Mouse (Mus musculus): ENCODE results near the gene Exph5.

Exph5 gene

GRCm38 (mm10) chr9:53301269-53301720 lies at the start of gene Exph5:
Exph5 (plus strand) TSS chr9:53301670.
- no peak for TF ChIP-seq GATA4 (IDR thresholded peaks at IDR 0.05; ENCODE audit: insufficient replicate concordance, low read length)

GRCm38 (mm10) chr9:53254368-53254767 lies 47.1 kb upstream of the Exph5 start:
- TF ChIP-seq GATA4 (IDR thresholded peaks at IDR 0.05; ENCODE audit: insufficient replicate concordance, low read length), result no peak

GRCm38 (mm10) chr9:53256690-53257305 lies 44.7 kb upstream of the Exph5 start:
- no peak for TF ChIP-seq GATA4 (IDR thresholded peaks at IDR 0.05; ENCODE audit: insufficient replicate concordance, low read length)

- no peak for TF ChIP-seq GATA4 (IDR thresholded peaks at IDR 0.05; ENCODE audit: insufficient replicate concordance, low read length)
Observed at GRCm38 (mm10) chr9:53257772-53258171, 43.7 kb upstream of the Exph5 start.

- TF ChIP-seq GATA4 (IDR thresholded peaks at IDR 0.05; ENCODE audit: insufficient replicate concordance, low read length), result no peak
Observed at GRCm38 (mm10) chr9:53258199-53258598, 43.3 kb upstream of the Exph5 start.

- no peak for TF ChIP-seq GATA4 (IDR thresholded peaks at IDR 0.05; ENCODE audit: insufficient replicate concordance, low read length)
Observed at GRCm38 (mm10) chr9:53264387-53264786, 37.1 kb upstream of the Exph5 start.

- TF ChIP-seq GATA4 (IDR thresholded peaks at IDR 0.05; ENCODE audit: insufficient replicate concordance, low read length), result no peak
Observed at GRCm38 (mm10) chr9:53265589-53265988, 35.9 kb upstream of the Exph5 start.

- TF ChIP-seq GATA4 (IDR thresholded peaks at IDR 0.05; ENCODE audit: insufficient replicate concordance, low read length), result no peak
Observed at GRCm38 (mm10) chr9:53268036-53268435, 33.4 kb upstream of the Exph5 start.

GRCm38 (mm10) chr9:53268731-53269465 lies 32.6 kb upstream of the Exph5 start:
- TF ChIP-seq GATA4 (IDR thresholded peaks at IDR 0.05; ENCODE audit: insufficient replicate concordance, low read length), result no peak

- TF ChIP-seq GATA4 (IDR thresholded peaks at IDR 0.05; ENCODE audit: insufficient replicate concordance, low read length), result no peak
Observed at GRCm38 (mm10) chr9:53269466-53269755, 32.1 kb upstream of the Exph5 start.

- TF ChIP-seq GATA4 (IDR thresholded peaks at IDR 0.05; ENCODE audit: insufficient replicate concordance, low read length), result no peak
Observed at GRCm38 (mm10) chr9:53271281-53272022, 30.0 kb upstream of the Exph5 start.

GRCm38 (mm10) chr9:53272207-53272606 lies 29.3 kb upstream of the Exph5 start:
- no peak for TF ChIP-seq GATA4 (IDR thresholded peaks at IDR 0.05; ENCODE audit: insufficient replicate concordance, low read length)

- no peak for TF ChIP-seq GATA4 (IDR thresholded peaks at IDR 0.05; ENCODE audit: insufficient replicate concordance, low read length)
Observed at GRCm38 (mm10) chr9:53272714-53273113, 28.8 kb upstream of the Exph5 start.

GRCm38 (mm10) chr9:53276381-53276780 lies 25.1 kb upstream of the Exph5 start:
- no peak for TF ChIP-seq GATA4 (IDR thresholded peaks at IDR 0.05; ENCODE audit: insufficient replicate concordance, low read length)

GRCm38 (mm10) chr9:53278997-53279396 lies 22.5 kb upstream of the Exph5 start:
- TF ChIP-seq GATA4 (IDR thresholded peaks at IDR 0.05; ENCODE audit: insufficient replicate concordance, low read length), result no peak

GRCm38 (mm10) chr9:53286793-53287192 lies 14.7 kb upstream of the Exph5 start:
- no peak for TF ChIP-seq GATA4 (IDR thresholded peaks at IDR 0.05; ENCODE audit: insufficient replicate concordance, low read length)

All from liver, adult (tissue).